Mouse (Mus musculus): ENCODE measurements around the gene Eif2a. TPM values are rescaled to one million over a fixed set of nuclear protein-coding genes. Genes with fewer than 3 reads are reported as not detected.

Eif2a gene
- polyA plus RNA-seq, 1 experiment from 2014 or later: 52.8 TPM

Other genes starting within 250 kb of the Eif2a start
- gene Tsc22d2, start 111.1 kb upstream of the Eif2a start, polyA plus RNA-seq (2014; fragmentation: Nextera tagmentation; extraction: Ambion mirVana): 17.3 and 19.9 TPM in 2 replicates
- gene Serp1, start 71 bp downstream of the Eif2a start, polyA plus RNA-seq (2014; fragmentation: Nextera tagmentation; extraction: Ambion mirVana): 176 and 184 TPM in 2 replicates
- 25.9 and 26.1 TPM in 2 replicates for gene Selenot, start 50.8 kb downstream of the Eif2a start, polyA plus RNA-seq (2014; fragmentation: Nextera tagmentation; extraction: Ambion mirVana)
- 0.07 and 0.09 TPM in 2 replicates for gene Erich6, start 111.4 kb downstream of the Eif2a start, polyA plus RNA-seq (2014; fragmentation: Nextera tagmentation; extraction: Ambion mirVana)
- 7.8 and 9.0 TPM in 2 replicates for gene Siah2, start 166.6 kb downstream of the Eif2a start, polyA plus RNA-seq (2014; fragmentation: Nextera tagmentation; extraction: Ambion mirVana)